Mouse (Mus musculus): Measurements from ENCODE around the gene Ripor2.

DNA sequence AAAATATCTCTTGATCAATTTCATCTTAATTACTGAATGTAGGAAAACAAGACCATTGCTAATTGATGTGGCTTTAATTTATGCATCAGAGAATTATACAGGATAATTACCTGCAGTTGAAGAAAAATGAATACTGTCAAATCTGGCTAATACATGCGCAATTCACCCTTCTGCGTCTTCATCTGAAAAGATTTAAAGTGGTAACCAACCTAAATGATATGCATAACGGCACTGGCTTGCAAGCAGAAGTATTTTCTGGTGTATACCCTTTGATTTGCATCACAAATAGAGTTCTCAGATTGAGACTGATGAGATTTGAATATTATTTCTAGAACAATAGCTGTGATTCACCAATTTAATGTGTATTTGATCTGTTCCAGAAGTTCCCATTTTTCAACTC, 66.7 kb downstream of the Ripor2 start:
- TF ChIP-seq EP300 (IDR thresholded peaks at IDR 0.05; ENCODE audit: insufficient read depth, low read depth, low read length) = no peak
- no peak for TF ChIP-seq CTCF (IDR thresholded peaks at IDR 0.05)

Data from heart, adult 2 months (tissue).